Mouse (Mus musculus): ENCODE results near the gene Pla2g12b.
"Not testable (repeated sequence)": the region's sequence is repeated elsewhere in the genome, so short reads cannot be mapped to it uniquely, and the experiment has no call there.

Gene Pla2g12b

DNA sequence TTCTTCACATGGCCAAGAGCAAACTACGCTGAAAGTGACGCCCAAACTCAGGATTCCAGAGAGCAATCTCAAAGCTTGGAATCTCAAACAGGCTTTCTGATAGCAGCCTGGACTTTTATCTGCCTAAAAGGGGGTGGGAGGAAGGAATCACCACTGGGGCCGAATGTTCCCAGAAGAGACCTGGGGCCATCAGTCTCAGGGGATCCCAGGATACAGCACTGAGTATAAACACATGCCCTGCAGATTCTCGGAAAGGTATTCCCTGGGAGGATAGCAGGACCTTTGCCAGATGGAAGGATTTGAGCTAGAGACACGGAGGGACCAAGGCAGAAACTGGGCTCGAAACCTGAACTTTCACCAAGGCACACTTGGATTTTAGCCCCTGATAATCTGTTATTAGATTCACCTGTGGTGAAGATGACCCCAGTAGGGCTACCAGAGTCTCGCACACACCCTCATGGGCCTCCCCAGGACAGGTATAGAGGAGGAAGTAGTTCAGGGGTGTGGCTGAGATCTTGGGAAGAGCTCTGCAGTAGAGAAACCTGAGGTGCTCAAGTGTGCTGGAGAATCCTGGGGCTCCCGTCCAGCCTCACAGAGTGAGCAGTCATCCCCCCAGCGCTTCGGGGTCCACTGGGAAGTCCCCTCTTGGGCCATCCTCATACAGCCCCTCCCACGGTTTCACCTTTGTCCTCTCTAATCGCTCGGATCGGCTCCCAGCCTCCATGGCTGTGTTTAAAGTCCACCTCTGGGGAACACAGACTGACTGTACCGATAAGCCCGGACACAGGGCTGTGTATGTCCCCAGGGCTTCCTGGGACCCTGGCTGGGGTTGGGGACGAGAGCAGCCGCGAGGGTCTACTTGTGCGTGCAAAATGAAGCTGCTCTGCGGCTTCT, at the start of gene Pla2g12b:
Gene Pla2g12b, plus strand, starts transcription at position 762 of the 894 bp plus-strand sequence.
- no peak for DNase-seq (ENCODE audit: extremely low read depth, low read depth)

DNA sequence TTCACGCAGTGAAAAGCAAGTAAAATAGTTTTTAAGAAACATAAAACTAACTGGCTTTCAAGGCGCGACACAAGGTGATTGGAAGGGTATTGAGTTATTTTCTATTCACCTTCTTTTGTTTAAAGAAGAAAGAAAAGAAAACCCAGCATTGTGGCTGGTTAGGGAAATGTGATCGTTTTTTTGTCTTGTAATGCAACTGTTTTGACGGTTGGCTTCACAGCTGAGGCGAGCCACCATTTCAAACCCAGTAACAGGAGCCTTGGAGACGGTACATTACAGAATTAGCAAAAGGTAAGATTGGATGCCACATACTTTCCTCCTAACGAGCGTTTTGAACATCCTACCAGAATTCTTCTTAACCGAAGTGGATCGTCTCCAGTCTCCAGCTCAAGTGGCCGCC, 49.3 kb upstream of the Pla2g12b start:
- DNase-seq (ENCODE audit: extremely low read depth, low read depth): no peak

DNA sequence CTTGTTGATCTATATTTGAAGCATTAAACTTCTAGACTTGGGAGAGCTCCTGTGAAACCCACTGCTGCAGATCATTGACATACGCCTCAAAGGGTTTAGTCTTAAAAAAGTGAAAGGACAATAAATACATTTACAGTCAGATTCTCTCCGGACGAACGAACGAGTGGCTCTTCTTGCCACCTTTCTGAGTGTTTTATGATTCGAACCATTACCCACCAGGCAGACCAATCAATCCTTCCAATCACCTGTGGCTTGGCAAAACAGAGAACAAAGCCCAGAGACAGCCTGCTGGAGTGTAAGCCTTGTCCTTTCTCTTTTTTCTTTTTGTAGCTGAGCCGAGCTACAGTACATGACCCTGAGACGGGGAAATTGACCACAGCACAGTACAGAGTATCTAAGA, 48.4 kb upstream of the Pla2g12b start:
- no peak for DNase-seq (ENCODE audit: extremely low read depth, low read depth)

DNA sequence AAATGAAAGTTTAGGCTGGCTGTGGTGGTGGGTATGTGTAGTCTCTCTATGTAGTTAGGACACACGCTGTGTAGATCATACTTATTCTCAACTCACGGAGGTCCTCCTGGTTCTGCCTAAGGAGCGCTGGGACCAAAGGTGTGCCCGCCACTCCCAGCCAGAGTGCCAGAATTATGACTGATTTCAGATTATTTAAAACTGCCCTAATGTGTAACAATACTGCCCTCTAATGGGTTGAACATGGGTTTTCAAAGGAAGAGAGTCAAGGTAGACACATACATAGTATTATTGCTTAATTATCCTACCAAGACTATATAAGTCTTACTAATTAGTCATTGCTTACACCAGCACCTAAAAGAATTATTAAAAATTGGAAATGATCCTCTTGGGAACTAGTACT, 44.7 kb upstream of the Pla2g12b start:
- no peak for DNase-seq (ENCODE audit: extremely low read depth, low read depth)

DNA sequence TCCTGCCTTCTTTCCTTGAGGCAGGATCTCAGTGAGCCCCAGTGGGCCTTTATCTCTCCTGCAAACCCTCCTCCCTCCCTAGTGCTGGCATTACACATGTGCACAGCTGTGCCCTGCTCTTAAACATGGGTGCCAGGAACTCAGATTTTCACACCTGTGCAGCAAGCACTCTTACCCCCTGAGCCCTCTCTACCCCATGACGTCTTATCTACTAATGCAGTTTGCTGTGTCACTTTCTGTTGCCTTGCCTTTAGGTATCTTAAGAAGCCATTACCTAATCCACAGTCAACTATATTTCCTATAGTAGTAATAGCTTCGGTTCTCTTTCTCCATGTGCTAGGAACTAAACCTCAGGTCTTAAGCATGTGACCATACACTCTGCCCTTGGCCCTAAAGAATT, 40.3 kb upstream of the Pla2g12b start:
- no peak for DNase-seq (ENCODE audit: extremely low read depth, low read depth)

DNA sequence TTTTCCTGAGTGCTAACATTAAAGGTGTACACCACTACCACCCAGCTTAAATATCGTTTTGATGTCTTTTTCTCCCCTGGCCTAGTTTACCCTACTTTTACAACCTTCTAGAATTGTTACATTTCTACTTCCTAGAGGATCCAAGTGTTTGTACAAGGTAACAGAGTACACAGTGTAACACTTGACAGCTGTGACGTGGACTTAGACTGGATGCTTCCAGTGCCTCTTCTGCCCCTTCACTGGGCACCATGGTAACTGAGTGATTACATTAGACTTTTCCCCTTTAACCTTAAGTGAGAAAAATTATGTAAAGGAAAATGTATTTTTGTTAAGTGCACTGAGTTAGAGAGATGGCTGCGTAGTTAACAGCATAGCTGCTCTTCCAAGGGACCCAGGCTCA, 38.9 kb upstream of the Pla2g12b start:
- DNase-seq (ENCODE audit: extremely low read depth, low read depth): no peak

DNA sequence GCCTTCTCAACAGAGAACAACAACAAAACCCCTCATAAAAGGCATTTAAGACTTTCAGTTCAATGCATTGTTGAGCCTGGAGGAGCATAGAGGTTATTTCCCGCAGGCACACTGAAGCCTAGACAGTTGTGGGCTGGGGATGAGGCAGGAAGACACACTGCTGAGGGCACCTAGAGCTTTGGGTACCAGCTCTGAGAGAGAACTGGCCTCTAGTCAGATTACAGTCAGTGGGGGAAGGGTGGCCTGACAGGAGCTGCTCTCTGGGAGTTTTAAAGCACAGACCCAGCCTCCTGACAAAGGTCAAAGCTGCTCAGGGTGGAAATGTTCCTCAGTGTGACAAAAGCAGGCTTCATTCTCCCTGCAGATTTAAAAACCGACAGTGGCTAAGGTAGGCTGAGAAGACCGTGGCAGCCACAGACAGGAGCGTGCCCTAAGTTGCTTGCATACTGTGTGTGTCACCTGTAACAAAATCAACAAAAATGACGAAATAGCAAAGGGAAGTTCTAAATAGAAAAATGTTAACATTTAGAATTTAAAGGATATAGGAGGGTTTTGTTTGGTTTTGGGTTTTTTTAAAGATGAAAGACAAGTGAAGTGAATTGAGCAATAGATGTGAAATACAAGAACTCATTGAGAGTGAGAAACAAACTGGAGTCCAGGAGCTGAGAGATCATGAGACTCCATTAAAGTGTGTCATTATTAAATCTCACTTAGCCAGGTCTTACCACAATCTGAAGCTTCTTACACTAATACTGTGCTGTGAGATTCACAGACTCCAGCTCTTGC, 37.5 kb upstream of the Pla2g12b start:
- DNase-seq (ENCODE audit: extremely low read depth, low read depth): no peak

DNA sequence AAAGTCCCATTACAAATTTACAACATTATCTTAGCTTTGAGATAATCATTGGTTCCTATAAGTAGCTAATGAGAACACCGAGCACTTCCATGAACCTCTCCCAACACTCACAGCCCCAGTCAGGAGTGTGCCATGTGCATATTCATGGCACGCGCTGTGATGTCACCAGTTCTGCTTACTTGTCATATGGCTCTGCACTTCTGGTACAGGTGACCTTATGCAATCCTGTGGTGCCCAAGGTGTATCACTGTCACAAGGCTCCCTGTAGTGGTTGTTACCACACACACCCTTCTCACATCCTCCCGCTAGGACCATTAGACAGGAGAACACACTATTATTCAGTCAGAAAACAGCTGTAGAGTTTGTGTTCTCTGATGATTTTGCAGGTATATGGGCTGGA, 36.7 kb upstream of the Pla2g12b start:
- no peak for DNase-seq (ENCODE audit: extremely low read depth, low read depth)

DNA sequence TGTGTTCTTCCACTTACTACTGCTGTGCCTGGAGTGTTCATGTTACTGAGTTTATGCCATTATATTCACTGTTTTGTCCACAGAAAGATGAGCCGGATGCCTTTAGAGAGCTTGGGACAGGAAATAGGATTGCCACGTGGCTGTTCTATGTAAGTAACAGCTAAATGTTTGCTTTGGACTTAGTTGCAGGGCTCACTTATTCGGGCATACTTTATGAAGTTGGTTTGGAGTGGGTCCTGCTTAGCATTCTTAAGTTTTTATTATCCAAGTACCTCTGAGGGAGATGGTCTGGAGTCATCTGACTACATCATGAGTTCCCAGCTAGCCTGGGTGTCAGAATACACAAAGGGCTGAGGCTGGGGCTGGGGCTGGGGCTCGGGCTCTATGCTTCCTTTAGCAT, 36.3 kb upstream of the Pla2g12b start:
- no peak for DNase-seq (ENCODE audit: extremely low read depth, low read depth)

DNA sequence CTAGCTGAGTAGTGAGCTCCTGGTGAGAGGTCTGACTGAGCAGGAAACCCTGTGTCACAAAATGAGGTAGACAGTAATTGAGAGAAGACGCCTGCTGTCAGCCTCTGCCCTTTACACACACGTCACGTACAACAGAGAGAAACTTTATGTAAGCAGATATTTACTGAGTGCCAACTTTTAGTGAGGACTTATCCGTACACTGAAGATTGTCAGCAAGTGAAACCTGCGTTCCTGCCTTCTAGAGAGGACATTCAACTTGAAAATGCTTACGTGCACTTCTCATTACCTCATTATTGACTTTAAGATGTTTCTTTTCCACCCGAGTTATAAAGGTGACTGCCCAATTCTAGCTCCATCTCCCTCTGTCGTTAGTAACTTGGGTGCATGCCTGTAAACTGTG, 34.7 kb upstream of the Pla2g12b start:
- DNase-seq (ENCODE audit: extremely low read depth, low read depth): no peak

DNA sequence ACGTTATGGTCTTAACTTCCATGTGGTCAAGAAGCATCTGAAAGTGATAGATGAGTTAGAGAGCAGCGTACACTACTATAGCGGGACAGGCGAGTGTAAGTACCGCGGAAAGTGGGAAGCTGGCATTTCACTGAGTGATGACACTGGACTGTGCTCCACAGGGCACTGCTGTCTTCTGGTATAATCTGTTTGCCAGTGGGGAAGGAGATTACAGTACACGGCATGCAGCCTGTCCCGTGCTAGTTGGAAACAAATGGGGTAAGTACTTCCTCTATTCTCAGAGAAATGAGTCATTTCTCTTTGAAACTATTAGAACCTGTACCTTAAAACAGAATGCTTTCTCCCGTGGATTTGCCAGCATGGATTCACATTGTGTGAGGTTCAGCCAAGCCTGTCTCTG, 34.0 kb upstream of the Pla2g12b start:
- DNase-seq (ENCODE audit: extremely low read depth, low read depth): no peak

DNA sequence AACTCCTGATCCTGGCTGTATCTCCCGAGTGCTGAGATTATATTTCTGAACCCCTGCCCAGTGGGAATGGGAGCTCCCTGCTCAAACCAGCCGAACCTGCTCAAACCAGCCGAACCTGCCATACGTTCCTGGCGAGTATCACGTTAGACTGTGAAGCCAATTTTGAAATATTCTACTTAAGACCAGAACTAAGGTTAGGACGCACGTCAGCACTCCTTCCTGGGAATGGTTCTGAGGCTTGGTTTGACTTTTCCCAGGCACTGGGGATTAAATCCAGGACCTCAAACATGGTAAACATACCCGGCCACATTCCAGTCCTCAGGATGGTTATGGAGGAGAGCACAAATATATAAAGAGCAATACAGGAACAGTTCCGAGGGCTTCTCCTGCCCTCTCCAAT, 25.6 kb upstream of the Pla2g12b start:
- no peak for DNase-seq (ENCODE audit: extremely low read depth, low read depth)

DNA sequence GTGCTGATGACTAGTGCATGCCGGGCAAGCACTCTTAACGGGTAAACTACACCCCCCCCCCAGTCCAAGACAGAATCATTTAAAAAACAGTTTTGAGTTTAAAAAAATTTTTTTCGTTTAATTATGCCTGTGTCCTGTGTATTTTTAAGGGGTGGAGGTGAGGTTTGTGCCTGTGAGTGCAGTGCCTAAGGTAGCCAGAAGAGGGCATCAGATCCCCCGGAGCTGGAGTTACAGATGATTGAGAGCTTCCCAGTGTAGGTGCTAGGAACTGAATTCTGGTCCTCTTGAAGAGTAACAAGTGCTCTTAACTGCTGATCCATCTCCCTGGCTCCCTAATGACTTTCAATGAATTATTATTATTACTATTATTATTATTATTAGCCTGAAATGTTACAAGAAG, 24.7 kb upstream of the Pla2g12b start:
- no peak for DNase-seq (ENCODE audit: extremely low read depth, low read depth)

DNA sequence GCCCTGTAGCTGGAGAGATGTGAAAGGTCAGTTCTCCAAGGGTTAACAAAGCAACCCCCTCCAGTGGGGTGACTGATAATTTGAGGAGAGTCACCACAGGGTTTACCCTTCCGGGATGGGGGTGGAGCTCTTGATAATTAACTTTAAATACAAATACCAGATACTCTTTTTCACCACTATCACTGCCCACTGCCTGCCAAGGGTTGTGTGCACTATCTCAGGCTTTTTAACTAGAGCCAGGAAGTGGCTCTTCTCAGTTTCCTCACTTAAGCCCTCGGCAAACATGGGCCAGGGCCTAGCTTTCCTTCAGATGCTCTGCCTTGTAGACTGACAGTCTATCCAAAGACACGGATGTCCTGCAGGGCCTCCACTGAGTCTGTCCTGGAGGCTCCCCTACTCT, 23.5 kb upstream of the Pla2g12b start:
- peak; percentile 48 for DNase-seq (ENCODE audit: extremely low read depth, low read depth)

DNA sequence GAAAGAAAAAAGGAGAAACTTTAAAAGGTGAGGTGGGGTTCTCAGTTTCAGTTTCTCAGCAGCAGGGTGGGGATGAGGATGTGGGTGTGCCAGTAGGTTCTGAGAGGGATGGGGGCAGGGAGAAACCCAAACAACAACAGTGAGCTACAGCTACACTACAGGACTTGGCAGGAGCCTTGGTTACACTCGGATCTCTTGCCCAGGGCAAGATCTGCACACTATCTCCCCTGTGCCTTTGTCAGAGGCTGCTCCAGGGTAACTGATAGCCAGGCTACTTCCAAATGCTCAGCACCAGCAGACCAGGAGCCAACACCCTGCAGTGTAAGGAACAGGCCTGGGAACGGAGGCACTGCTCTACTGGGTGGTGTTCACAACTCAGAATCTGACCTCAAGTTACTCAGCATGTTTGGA, 23.0 kb upstream of the Pla2g12b start:
- no peak for DNase-seq (ENCODE audit: extremely low read depth, low read depth)

DNA sequence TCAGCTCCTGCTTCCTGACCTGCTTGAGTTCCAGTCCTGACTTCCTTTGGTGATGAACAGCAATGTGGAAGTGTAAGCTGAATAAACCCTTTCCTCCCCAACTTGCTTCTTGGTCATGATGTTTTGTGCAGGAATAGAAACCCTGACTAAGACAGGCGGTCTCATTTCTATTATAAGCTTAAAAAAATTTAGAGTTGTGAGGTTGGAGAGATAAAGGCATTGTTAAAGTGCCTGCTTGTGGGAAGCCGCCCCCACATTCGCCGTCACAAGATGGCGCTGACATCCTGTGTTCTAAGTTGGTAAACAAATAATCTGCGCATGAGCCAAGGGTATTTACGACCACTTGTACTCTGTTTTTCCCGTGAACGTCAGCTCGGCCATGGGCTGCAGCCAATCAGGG, 21.9 kb upstream of the Pla2g12b start:
- DNase-seq (ENCODE audit: extremely low read depth, low read depth): not testable (repeated sequence)

DNA sequence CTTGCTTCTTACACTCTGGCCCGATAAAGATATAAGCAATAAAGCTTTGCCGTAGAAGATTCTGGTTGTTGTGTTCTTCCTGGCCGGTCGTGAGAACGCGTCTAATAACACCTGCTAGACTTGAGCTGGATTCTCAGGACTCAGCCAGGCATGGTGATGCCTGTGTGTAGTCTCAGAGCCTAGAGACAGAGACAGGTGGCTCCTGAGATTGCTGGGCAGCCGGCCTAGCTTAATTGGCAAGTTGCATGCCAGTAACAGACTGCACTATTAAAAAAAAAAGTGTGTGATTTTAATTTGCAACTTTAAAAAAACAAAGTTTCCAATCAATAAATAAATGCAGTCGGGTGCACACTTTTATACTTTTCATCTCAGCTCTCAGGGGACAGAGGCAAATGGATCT, 16.5 kb upstream of the Pla2g12b start:
- DNase-seq (ENCODE audit: extremely low read depth, low read depth): no peak

DNA sequence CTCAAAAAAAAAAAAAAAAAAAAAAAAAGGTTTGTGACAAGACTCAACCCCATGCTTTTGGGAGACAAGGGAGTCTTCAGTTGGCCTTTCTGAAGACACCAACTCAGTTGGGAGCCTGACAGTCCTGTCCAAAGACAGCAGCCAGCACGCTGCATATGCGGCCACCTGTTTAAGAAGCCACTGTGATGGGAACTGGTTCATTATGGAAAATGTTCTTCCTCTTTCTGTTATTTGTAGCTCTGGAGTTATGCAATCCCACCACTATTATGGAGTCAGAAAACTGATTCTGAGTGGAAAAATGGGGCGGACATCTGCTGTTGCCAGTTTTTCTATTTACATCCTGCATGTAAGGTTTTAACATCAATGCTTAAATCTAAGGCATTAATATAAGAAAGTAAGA, 13.8 kb upstream of the Pla2g12b start:
- no peak for DNase-seq (ENCODE audit: extremely low read depth, low read depth)

DNA sequence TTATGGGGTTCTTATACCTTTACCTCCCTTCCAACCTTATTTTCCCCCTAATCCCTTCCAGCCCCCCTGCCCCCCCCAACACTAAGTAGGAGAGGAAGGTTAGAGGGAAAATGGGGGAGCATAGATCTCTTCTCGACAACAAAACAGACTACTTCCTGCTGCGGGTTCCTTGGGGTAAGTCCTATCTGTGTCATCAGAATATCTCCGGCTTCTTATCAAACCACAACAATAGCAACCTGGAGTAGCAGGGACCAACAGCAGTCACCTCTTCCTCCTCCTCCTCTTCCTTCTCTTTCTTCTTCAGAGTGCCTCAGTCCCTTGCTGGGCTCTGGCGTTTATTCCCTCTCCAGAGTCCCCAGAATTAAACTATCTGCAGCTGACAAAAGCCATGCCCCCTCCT, 11.6 kb upstream of the Pla2g12b start:
- DNase-seq (ENCODE audit: extremely low read depth, low read depth): no peak

DNA sequence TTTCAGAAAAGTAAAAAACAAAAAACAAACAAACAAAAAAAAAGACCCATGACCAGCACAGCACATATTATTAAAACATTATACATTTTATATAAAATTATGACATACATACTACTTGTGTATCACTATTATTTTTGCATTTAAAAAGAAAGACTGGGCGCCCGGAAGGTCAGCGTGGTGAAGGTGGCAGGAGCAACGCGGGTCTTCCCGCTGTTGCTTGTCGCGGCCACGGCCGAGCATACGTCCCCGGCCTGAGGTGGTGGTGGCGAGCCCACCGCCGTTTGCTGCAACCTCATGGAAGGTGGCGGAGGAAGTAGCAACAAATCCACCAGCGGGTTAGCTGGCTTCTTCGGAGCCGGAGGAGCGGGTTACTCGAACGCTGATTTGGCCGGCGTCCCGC, 8.0 kb upstream of the Pla2g12b start, which contains the start of gene Gm10273:
Gene Gm10273, plus strand, starts transcription at position 172 of the 400 bp plus-strand sequence.
- not testable (repeated sequence) for DNase-seq (ENCODE audit: extremely low read depth, low read depth)

DNA sequence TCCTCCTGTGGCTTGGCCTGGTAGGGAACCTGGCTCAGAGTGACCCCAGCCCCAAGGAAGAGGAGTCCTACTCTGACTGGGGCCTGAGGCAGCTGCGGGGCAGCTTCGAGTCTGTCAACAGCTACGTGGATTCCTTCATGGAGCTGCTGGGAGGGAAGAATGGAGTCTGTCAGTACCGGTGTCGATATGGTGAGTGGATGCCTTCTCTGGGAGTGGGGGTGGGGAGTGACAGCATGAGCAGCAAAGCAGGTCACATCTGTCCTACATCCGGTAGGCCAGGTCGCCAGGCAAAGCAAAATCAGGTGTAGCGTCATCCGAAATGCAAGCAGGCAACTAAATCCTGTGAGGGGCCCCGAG, 311 bp downstream of the Pla2g12b start:
- no peak for DNase-seq (ENCODE audit: extremely low read depth, low read depth)

DNA sequence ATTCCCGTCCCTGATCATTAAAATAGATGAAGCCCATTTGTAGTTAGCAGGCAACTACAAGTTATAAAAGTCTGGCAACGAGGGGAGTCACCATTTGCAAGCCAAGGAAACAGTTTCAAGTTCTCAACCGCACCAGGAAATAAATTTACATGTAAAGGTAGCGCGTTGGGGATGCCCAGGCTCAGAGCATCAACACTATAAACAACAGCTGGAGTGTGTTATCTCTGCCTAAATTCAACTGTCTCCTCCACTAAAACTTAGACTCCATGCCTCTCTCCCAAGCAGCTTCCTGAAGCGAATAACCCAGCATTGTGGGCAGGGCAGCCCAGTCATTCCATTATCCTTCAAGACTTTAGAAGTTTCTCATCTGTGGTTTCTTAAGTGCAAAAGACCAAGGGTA, 5.0 kb downstream of the Pla2g12b start:
- no peak for DNase-seq (ENCODE audit: extremely low read depth, low read depth)

DNA sequence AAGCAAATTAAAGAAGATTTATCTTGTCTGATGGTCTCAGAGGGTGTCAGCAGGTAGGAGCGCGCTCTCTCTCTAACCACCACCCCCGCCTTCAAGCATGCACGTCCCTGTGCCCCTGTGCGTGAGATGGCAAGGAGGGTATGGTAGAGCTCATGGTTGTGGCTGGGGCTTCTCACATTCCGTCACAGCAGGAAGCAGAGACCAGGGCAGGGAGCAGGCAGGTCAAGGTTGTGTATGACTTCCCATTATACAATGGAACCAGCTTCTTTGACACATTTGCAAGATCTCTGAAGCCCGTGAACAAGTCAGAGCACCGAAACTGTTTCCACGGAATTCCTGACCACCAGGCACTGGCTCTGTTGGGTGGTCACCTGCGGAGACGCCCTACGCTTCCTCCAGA, 6.8 kb downstream of the Pla2g12b start:
- no peak for DNase-seq (ENCODE audit: extremely low read depth, low read depth)

Measured in MEL-GATA-1-ER (cell line).